Mouse (Mus musculus): ENCODE data around the gene Gfod1. TPM values are rescaled to one million over a fixed set of nuclear protein-coding genes. Genes with fewer than 3 reads are reported as not detected.

The Gfod1 gene
- total RNA-seq, 2 experiments from 2014 or later, result 10.3 to 10.4 TPM

DNA sequence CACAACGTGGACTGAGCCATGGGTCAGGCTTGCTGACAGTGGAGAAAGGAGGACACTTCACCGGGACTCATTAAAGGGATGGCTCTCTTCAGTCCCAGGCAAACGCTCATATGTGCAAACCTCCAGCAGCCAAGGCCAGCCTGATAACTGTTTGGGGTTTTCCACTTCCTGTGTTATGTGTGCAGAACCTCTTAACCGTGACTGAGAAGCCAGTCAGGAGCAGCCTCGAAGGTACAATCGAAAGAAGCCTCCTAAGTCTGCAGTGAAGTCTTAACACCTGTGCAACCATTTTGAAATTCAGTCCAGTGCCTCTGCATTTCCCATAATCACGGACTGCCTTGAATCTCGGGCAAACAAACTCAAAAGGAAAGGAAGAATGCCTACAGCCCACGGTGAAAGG, 3.1 kb downstream of the Gfod1 start:
- no peak for DNase-seq (ENCODE audit: low spot score in 2 of 2)

DNA sequence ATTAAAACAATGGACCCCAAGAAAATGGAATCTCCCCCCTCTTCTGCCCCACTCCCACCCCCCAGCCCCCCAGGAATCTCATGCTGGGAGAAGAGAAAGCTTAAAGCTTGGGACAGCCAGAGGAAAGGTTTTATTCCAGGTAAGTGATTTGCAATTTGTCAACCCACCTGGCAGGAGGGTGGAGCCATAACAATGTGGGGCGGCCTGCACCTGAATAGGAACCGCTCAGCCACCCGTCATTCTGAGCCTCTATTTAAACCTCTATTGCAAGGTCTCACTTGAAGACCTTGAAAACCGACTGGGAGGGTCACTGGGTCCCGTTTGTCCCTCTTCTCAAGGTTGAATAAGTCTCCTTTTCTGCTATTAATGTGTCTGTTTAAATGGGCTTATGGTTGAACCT, 3.6 kb downstream of the Gfod1 start:
- no peak for DNase-seq (ENCODE audit: low spot score in 2 of 2)

DNA sequence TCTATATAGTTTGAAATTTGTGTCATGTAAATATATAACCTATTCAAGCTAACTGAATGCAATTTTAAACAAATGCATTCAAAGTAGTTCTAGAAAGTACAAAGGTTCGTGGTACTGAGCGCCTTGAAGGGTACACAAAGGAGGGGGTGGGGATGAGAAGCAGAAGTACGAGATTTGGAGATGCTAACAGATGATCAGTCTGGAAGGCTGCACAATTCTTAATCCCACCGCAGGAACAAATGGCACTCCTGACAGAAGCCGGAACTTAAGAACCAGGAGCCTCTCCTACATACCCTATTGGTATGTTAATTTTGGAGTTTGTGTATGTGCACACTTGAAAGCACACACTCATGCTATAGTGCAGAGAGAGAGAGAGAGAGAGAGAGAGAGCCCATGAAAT, 4.8 kb downstream of the Gfod1 start:
- DNase-seq (ENCODE audit: low spot score in 2 of 2), result no peak

DNA sequence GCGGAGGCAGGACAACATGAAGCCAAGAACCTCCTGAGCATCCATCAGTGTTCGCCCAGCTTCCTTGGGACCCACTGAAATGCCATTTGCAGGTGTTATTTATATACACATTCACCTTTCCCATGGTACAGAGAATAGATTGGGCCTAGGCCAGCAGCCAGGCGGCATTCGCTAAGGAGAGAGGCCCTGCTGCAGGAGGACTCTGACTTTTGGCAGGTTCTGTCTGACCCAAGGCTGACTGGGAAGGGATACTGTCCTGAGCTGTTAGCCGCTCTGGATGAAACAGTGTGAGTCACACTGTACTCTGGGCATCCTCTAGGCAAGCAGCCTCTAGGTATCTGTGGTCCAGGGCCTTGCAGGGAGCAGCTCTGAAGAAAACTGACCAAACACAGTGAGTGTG, 6.4 kb downstream of the Gfod1 start:
- no peak for DNase-seq (ENCODE audit: low spot score in 2 of 2)

DNA sequence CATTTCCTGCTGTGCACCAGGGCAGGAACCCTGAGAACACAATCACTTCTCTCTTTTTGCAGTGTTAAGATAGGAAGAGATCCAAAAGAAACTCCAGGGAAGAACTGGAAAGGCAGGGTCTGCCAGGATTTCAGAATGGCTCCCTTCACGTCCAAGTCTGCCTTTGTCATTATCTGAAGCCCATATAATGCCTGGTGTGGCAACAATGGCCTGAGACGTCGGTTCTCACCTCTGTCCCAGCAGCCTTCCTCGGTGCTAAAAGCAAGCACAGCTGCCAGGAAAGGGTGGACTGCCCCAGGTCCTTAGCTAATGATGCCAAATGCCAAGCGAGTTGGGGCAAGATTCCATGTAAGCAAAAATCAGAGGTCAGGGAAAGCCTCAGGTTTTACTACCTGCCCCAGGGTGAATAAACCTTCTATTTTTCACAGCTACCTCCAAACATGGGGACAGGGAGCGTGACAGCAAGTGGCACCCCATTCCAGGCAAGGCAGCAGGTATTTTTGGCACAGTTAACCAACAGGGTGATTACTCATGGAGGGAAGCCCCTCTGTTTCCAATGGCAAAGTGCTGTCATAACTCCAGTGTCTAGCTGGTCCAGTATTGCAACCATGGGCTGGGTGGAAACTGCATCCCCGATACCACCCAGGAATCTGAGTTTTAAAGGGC, 7.7 kb downstream of the Gfod1 start:
- no peak for DNase-seq (ENCODE audit: low spot score in 2 of 2)

DNA sequence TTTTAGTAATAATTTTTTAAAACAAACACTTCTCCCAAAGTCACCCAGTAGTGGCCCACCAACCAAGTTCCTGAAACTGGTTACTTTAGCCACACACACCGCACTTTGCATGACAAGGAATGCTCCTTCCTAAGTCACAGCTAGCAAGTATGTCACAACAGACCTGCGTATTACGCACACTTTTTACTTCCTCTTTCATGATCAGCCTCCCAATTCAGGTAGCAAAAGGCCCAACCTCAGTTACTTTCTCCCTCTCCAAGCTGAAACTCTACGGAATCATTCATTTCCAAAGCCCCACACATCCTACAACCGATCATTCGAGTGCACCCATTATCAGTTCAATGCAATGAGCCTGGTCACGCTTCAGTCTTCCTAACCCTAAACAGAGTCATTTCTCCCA, 8.3 kb downstream of the Gfod1 start:
- no peak for DNase-seq (ENCODE audit: low spot score in 2 of 2)

DNA sequence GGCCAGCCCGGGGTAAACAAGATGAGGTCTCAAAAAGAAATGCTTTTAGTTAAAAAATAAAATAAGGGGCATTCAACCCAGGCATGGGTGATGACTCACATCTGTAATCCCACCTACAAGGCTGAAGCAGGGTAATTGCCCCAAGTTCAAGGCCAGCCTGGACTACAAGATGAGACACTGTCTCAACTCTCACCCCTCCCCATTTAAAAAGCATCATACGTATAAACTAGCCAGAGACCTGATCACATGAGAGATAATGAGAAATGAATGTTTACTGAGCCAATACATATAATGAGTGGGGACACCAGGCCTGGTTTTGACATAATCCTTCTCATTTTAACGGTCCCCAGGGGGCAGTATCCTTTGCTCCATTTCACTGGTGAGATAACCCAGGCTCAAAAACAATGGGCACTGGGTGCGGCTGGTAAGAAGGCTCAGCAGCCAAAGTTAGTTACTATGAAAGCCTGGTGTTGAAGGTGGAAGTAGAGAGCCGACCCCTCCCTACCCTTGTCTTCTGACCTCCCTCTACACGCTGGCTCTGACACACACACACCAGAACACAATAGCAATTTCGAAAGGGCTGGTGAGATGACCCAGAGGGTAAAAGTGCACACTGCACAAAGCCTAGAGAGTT, 8.9 kb downstream of the Gfod1 start:
- DNase-seq (ENCODE audit: low spot score in 2 of 2), result no peak

DNA sequence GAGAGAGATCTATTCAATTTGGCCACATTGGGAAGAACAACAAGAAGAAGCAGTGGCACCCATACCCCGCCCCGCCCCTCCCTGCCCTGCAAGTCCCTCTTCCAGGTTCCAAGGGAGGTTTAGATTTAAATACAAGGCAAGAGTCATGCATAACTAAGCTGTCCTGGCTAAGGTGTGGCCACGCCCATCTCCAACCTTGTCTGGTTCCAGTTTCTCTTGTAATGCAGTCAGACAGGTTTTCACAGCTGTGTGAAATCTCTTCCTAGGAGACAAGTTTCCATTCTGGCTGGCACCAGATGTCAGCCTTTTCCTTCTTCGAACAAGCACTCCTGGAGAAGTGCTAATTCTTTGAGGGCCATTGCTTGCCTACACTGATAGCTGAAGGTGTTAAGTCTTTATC, 11.1 kb downstream of the Gfod1 start:
- no peak for DNase-seq (ENCODE audit: low spot score in 2 of 2)

DNA sequence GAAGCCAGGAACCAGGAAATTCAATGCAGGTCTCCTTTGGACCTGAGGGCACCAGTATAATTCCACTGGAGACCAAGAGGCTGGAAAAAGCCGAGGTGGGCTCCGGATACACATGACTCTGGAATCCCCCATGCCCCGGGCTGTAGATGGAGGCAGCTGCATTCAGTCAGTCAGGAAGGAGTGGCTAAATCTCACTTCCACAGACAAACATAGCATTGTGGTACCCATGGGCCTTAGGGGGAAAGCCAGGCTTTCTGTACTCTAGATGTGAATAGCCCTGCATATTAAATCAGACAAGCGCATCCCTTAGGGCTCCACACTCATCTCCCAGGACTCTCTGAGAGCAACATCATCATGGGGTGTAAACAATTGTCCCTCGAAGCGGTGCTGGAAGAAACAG, 14.9 kb downstream of the Gfod1 start:
- no peak for DNase-seq (ENCODE audit: low spot score in 2 of 2)

DNA sequence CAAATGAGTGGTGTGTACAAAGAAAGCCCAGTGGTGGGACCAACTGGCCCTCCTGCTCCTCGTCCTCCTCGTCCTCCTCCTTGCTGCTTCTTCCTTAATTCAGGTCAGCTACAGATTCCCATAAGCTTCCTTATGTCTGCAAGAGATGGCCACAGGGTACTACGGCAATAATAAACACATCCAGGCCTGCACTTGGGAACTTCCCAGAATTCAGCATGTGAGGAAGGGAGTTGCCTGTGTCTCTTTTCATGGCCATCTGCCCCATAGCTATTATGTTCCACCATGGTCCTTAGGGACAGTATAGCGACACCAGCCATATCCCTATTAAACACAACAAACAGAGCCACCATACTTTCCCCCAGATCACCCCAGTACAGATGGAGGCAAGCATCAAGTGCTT, 15.5 kb downstream of the Gfod1 start:
- no peak for DNase-seq (ENCODE audit: low spot score in 2 of 2)

DNA sequence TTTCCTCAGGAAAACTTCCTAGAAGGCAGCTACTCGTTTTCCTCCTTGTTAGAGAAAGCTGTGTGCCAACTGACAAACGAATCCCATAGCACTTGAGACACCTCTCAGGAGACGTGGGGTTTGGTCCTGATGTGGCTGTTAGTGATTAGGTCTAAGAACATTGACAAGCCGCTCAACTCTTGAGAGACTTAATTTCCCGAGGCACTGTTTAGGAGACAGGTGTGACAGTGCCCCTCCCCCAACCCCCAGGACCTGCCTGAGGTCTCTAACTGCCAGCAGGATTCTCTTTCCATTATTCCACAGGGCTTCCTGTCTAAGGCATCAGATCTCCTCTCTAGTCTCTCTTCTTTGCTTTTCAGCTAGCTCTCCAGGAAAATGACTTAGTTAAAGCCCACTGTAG, 15.9 kb downstream of the Gfod1 start:
- no peak for DNase-seq (ENCODE audit: low spot score in 2 of 2)

DNA sequence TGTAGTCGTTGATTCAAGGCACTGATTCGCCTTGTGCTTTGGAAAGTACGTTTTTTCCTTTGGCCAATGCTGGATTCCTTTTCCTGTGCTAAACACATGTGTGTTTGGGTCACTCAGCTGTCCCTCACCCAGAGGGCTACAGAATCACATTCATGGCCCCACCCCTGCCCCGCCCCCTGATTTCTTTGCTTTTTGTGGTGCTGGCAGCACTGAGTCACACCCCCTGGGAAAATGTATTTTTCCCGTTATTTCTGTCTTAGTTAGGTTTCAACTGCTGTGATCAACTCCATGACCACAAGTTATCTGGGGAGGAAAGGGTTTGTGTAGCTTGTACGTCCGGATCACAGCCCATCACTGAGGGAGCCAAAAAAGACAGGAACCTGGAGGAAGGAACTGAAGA, 17.1 kb downstream of the Gfod1 start:
- no peak for DNase-seq (ENCODE audit: low spot score in 2 of 2)

DNA sequence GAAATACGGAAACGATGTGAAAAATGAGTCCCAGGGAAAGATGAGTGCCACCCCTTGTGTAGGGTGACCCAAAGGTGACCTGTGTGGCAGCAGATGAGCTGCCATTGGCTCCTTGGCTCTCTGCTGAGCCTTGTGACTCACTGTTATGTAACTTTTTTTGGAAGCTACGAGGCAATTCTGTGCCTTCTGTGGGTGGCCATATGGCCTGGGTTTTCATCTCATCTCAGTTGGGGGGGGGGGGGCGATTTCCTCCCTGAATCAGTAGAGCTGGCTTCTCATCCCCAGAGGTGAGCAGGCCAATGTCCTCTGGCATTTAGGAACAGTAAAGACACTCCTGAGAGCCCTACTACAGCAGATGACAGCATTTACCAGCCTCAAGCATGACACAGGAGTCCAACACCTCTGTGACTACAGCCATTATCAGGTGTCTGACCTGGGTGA, 19.2 kb downstream of the Gfod1 start:
- DNase-seq (ENCODE audit: low spot score in 2 of 2), result no peak

DNA sequence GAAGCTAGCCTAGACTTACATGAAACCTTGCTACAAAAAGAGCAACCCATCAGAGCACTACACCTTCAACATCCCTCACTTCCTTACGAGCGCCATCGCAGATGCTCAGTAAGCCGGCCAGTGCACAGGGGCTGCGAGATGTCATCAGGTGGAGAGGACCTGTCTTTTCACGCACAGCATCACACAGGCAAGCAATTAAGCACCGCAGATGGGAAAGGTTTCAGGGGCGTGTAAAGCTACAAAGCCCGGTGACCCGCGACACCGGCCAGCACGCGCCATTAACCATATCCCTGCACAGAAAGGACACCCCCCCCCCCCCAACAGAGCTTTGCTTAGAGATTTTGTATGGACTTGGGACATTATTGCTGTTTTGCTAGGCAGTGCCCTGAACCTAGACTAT, 30.1 kb downstream of the Gfod1 start:
- no peak for DNase-seq (ENCODE audit: low spot score in 2 of 2)

DNA sequence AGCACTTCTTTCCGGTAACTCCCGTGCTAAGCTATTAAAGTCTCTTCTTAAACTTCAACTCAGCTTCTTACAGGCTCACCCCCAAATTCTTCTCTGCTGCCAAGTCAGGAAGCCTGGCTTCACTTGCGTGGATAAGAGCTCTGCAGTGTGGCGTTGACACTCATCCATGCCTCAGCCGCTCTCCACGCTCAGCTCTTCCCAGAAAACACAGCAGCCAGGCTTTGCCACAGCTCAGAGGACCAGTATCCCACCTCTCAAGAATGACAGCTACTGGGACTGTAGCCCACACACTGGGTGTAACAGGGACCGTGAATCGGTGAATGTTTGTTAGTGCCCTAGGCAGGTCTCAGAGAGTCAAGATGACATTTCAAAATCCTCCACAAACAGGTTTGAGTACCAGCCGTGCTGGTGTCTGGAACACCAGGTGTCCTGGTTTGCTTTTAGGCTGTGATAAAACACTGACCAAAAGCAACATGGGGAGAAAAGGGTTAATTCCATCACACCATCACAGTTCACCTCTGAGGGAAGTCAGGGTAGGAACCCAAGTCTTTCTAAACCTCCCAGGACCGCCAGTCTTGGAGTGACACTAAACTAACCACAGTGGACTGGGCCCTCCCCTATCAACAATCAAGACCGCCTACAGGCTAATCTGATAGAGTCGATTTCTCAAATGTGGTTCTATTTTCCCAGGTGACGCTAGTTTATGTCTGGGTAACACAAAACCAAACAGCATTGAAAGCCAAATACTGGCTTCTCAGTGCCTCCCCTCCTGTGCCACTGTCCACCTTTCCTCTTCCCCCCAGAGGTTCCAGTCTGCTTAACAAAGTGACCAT, 31.5 kb downstream of the Gfod1 start:
- no peak for DNase-seq (ENCODE audit: low spot score in 2 of 2)

DNA sequence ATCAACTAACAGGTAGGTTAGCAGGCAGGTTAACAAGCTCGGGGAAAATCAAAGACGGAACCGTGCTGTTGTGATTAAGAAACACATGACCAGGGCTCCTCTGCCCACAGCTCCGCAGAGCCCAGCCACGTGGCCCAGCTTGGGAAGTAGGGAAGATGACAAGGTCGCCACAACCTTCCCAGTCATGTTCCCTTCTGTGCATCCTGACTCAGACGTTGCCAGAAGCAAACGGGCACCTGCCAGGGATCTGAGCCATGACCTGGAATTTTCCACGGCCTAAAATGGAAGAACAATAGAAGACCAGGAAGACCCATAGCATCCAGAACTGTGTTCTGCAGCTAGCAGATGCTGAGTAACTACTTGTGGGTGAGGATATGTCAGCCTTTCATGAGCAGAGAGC, 32.5 kb downstream of the Gfod1 start:
- no peak for DNase-seq (ENCODE audit: low spot score in 2 of 2)

DNA sequence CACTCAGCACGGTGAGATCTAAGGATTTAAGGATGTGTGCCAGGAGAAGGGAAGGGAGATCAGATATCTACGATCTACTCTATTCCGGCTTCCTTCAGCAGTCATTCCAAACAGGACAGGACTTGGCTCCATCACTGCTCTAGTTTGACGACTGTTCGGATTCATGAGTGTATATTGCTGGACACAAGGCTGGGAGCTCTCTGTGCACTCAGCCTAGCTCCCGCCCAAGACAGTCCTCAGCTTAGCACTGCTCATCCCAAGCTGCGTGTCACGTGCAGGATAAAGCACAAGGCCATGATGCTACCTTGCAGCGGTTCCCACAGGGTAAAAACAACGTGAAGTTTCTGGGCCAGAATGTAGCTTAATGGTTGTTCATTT, 33.8 kb downstream of the Gfod1 start:
- DNase-seq (ENCODE audit: low spot score in 2 of 2), result no peak

DNA sequence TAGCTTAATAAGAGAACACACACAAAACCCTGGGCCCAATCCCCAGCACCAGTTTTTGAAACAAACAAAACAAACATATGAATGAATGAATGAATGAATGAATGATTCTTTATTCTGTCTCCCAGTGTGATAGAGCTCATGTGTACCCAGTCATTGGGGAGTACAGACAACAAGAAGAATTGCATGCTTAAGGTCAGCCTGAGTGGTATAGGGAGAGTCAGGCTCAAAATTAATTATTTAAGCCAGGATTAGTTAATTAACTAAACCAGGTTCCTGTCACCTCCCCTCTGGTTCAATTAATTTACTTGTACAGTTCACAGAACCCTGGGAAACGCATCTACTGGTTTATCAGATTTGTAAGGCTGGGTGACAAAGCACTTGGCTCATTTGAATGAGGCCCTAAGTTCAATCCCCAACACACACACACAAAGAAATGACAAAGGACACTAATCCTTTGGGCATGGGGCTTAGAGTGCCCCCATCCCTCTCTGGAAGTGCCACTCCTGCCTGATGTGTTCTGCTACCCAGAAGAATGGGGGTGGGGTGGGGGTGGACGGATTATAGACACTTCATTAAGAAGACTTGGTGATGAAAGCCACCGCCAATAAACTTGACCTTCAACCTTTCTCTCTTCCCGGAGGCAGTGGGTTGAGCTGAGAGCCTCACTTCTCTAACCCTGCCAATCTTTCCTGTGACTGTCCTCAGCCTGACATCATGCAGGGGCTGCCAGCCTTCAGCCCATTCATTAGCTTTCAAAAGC, 34.3 kb downstream of the Gfod1 start:
- no peak for DNase-seq (ENCODE audit: low spot score in 2 of 2)

DNA sequence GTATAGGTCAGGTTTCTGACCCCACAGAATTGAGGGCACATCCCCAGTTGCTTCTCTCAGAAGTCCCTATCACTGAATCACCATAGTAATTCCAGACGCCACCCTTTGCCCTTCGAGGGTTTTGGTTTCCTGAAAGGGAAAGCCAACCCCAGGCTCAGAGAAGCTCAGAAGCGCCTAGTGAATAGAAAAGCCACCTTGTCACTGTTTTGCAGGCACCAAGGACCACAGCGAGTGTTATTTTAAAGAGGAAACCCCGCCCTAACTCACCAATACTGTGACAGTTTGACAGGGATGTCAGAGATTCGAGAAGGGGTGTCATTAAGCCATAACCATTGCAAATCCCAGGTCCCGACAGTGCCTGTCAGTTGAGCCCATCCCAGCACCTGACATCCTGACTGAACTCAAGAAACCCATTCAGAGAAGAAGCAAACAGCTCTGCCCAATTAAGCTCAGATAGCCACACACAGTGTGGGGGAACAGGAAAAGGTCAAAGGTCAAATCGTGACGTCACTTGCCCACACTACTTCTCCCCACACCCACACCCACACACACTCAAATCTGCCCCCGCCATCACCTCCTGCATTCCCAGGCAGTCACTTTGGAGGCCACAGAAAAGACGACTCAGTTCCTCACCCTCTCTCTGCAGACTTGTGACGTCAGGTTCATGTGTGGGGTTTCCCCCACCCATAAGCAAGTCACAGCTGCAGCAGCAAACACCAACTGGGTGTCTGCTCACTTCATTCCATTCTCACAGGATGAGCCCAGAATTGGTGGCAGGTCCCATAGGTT, 35.2 kb downstream of the Gfod1 start:
- no peak for DNase-seq (ENCODE audit: low spot score in 2 of 2)

DNA sequence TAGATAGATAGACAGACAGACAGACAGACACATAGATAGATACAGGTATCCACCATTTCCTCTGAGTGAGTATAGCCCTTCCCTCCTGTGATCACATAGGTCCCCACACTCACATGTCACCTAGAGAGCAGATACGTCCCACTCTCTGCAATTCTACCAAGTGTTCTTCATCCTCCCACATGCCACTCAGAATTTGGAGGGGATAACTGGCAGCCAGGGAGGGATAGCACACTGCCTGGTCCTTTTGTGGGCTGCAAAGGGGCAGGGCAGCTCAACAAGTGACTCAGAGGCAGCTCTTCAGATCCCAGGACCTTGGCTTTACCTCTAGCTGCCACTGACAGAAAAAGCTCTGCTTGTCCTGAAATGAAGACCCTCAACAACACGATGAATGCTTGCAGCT, 36.1 kb downstream of the Gfod1 start:
- no peak for DNase-seq (ENCODE audit: low spot score in 2 of 2)

DNA sequence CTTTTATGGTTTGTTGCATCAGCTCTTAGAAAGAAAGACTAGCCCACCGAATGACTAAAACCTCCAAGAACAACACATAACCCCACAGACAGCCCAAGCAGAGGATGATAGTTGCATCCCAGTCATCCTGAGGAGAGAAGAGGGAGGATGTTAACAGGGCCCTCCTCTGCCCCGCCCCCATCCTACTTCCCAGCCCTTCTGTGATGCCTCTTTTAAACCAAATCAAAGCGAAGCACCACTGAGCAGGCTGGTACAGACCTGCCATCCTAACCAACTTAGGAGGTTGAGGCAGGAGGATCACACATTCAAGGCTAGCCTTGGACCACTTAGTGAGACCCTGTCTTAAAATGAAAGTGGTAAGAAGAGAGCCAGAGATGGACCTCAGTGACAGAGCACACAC, 36.8 kb downstream of the Gfod1 start:
- no peak for DNase-seq (ENCODE audit: low spot score in 2 of 2)

Data from adrenal gland, postnatal 4 days (tissue).